Mouse (Mus musculus) MEL (cell line): ENCODE measurements at regions not wholly inside any gene's neighbourhood (a gene's known extent, or its start where the extent isn't known, plus 50 kb on each side); places are given as distances from the start of the nearest gene placed in this dataset.

Experiments
- DNase-seq: peaks from one replicate; pipeline ENCODE4 v3.0.0; 2011; ENCODE audit warnings: low read depth, low spot score
- H3K27ac ChIP-seq: 2 replicates; pipeline ENCODE4 v1.5.1; 2012; ENCODE audit warnings: low read depth, mild to moderate bottlenecking, control low read depth, low read length, moderate library complexity; ENCODE audit not compliant: control insufficient read depth
- H3K27me3 ChIP-seq, 2 experiments: fragments of 150-350 bp in 1 of 2; sonication (generic) in 1 of 2; 2 replicates each; pipeline ENCODE4 v1.6.1; 2012; ENCODE audit warnings: low read length in 2 of 2, mild to moderate bottlenecking in 2 of 2, improper control_type of control experiment in 1 of 2, moderate library complexity in 1 of 2; ENCODE audit not compliant: insufficient read depth in 2 of 2, control insufficient read depth in 1 of 2
- H3K36me3 ChIP-seq, 2 experiments: 2 replicates each; pipeline ENCODE4 v1.6.1; 2012 to 2014; ENCODE audit warnings: low read length in 2 of 2, improper control_type of control experiment in 1 of 2, inconsistent platforms in 1 of 2, mild to moderate bottlenecking in 1 of 2; ENCODE audit not compliant: insufficient read depth in 2 of 2, control insufficient read depth in 1 of 2
- H3K4me1 ChIP-seq, 2 experiments: fragments of 150-350 bp in 1 of 2; sonication (generic) in 1 of 2; 2 replicates each; pipeline ENCODE4 v1.6.1; 2012; ENCODE audit warnings: low read length in 2 of 2, improper control_type of control experiment in 1 of 2, mild to moderate bottlenecking in 1 of 2; ENCODE audit not compliant: insufficient read depth in 2 of 2, control insufficient read depth in 1 of 2
- H3K4me3 ChIP-seq, 2 experiments: fragments of 150-350 bp in 1 of 2; sonication (generic) in 1 of 2; 2 replicates each; pipeline ENCODE4 v1.5.1; 2012; ENCODE audit warnings: low read depth in 2 of 2, low read length in 2 of 2, mild to moderate bottlenecking in 2 of 2, moderate library complexity in 2 of 2, control low read depth in 1 of 2, improper control_type of control experiment in 1 of 2; ENCODE audit not compliant: control insufficient read depth in 1 of 2, insufficient read depth in 1 of 2
- H3K79me2 ChIP-seq: 2 replicates; pipeline ENCODE4 v1.6.1; 2012; ENCODE audit warnings: mild to moderate bottlenecking, low read length, moderate library complexity; ENCODE audit not compliant: control insufficient read depth, poor library complexity, insufficient read depth
- H3K9ac ChIP-seq: 2 replicates; pipeline ENCODE4 v1.6.1; 2012; ENCODE audit warnings: low read depth, mild to moderate bottlenecking, control low read depth, low read length, moderate library complexity; ENCODE audit not compliant: control insufficient read depth, poor library complexity, severe bottlenecking
- H3K9me3 ChIP-seq: fragments of 150-350 bp; sonication (generic); replicated peaks from 2 replicates; pipeline ENCODE4 v1.6.1; 2012; ENCODE audit warnings: mild to moderate bottlenecking, low read length, improper control_type of control experiment, moderate library complexity; ENCODE audit not compliant: insufficient read depth
- CHD1 ChIP-seq: IDR thresholded peaks from 2 replicates; pipeline ENCODE4 v1.6.1; 2012; ENCODE audit warnings: low read depth, mild to moderate bottlenecking, inconsistent platforms, low read length, improper control_type of control experiment
- CHD2 ChIP-seq: IDR thresholded peaks from 2 replicates; pipeline ENCODE4 v1.6.1; 2011; ENCODE audit warnings: low read length, improper control_type of control experiment
- CTCF ChIP-seq, 3 experiments: IDR thresholded peaks in 2 of 3; conservative IDR thresholded peaks in 1 of 3; 2 replicates each; pipeline ENCODE4 v1.5.1; 2011 to 2012; ENCODE audit warnings: low read length in 3 of 3, low read depth in 2 of 3, mild to moderate bottlenecking in 2 of 3, improper control_type of control experiment in 1 of 3, inconsistent platforms in 1 of 3, mixed read lengths in 1 of 3, moderate library complexity in 1 of 3; ENCODE audit not compliant: control insufficient read depth in 1 of 3, insufficient read depth in 1 of 3, poor library complexity in 1 of 3, severe bottlenecking in 1 of 3
- E2F4 ChIP-seq: IDR thresholded peaks from 2 replicates; pipeline ENCODE4 v1.6.1; 2011; ENCODE audit warnings: low read depth, low read length, improper control_type of control experiment, borderline replicate concordance
- ELF1 ChIP-seq: IDR thresholded peaks from 2 replicates; pipeline ENCODE4 v1.6.1; 2014; ENCODE audit warnings: low read depth, mild to moderate bottlenecking, inconsistent platforms, low read length, improper control_type of control experiment, moderate library complexity
- EP300 ChIP-seq, 2 experiments: IDR thresholded peaks; 2 replicates each; pipeline ENCODE4 v1.6.1; 2011; ENCODE audit warnings: improper control_type of control experiment in 2 of 2, low read length in 2 of 2, low read depth in 1 of 2, mild to moderate bottlenecking in 1 of 2
- GABPA ChIP-seq: IDR thresholded peaks from 2 replicates; pipeline ENCODE4 v1.6.1; 2012; ENCODE audit warnings: low read depth, mild to moderate bottlenecking, inconsistent platforms, low read length, improper control_type of control experiment, moderate library complexity
- HCFC1 ChIP-seq: IDR thresholded peaks from 2 replicates; pipeline ENCODE4 v1.6.1; 2012; ENCODE audit warnings: low read depth, mild to moderate bottlenecking, inconsistent platforms, low read length, improper control_type of control experiment, moderate library complexity
- KAT2A ChIP-seq: conservative IDR thresholded peaks from 2 replicates; pipeline ENCODE4 v1.6.1; 2012; ENCODE audit warnings: low read depth, low read length, improper control_type of control experiment, inconsistent platforms
- MAFK ChIP-seq: IDR thresholded peaks from 2 replicates; pipeline ENCODE4 v1.6.1; 2011; ENCODE audit warnings: low read depth, mild to moderate bottlenecking, low read length, improper control_type of control experiment, borderline replicate concordance
- MAZ ChIP-seq: IDR thresholded peaks from 2 replicates; pipeline ENCODE4 v1.6.1; 2012; ENCODE audit warnings: low read depth, mild to moderate bottlenecking, inconsistent platforms, low read length, improper control_type of control experiment
- MEF2A ChIP-seq: IDR thresholded peaks from 2 replicates; pipeline ENCODE4 v1.6.1; 2014; ENCODE audit warnings: low read depth, mild to moderate bottlenecking, inconsistent platforms, low read length, improper control_type of control experiment; ENCODE audit not compliant: poor library complexity, insufficient replicate concordance, severe bottlenecking; ENCODE audit errors: extremely low read depth
- MYC ChIP-seq: IDR thresholded peaks from 2 replicates; pipeline ENCODE4 v1.6.1; 2011; ENCODE audit warnings: low read depth, mild to moderate bottlenecking, low read length, improper control_type of control experiment, moderate library complexity
- NELFE ChIP-seq: IDR thresholded peaks from 2 replicates; pipeline ENCODE4 v1.6.1; 2011; ENCODE audit warnings: low read depth, low read length, improper control_type of control experiment
- POLR2AphosphoS2 ChIP-seq: IDR thresholded peaks from 2 replicates; pipeline ENCODE4 v1.6.1; 2011; ENCODE audit warnings: low read length, improper control_type of control experiment
- POLR2AphosphoS5 ChIP-seq: IDR thresholded peaks from 2 replicates; pipeline ENCODE4 v1.6.1; 2012; ENCODE audit warnings: low read depth, borderline replicate concordance, mild to moderate bottlenecking, inconsistent platforms, low read length, moderate library complexity, mixed read lengths
- SIN3A ChIP-seq: IDR thresholded peaks from 2 replicates; pipeline ENCODE4 v1.6.1; 2012; ENCODE audit warnings: low read length, improper control_type of control experiment, inconsistent platforms
- SMC3 ChIP-seq: IDR thresholded peaks from 2 replicates; pipeline ENCODE4 v1.6.1; 2011; ENCODE audit warnings: low read depth, low read length, improper control_type of control experiment
- TBP ChIP-seq: IDR thresholded peaks from 2 replicates; pipeline ENCODE4 v1.8.0; 2011; ENCODE audit warnings: low read depth, low read length, improper control_type of control experiment
- UBTF ChIP-seq: IDR thresholded peaks from 2 replicates; pipeline ENCODE4 v1.6.1; 2012; ENCODE audit warnings: low read depth, mild to moderate bottlenecking, inconsistent platforms, low read length, improper control_type of control experiment, moderate library complexity, borderline replicate concordance; ENCODE audit not compliant: insufficient read depth
- ZC3H11A ChIP-seq: IDR thresholded peaks from 2 replicates; pipeline ENCODE4 v1.6.1; 2012; ENCODE audit warnings: low read depth, mild to moderate bottlenecking, inconsistent platforms, low read length, improper control_type of control experiment
- ZMIZ1 ChIP-seq: IDR thresholded peaks from 2 replicates; pipeline ENCODE4 v1.6.1; 2012; ENCODE audit warnings: low read depth, mild to moderate bottlenecking, inconsistent platforms, low read length, improper control_type of control experiment, moderate library complexity

DNA sequence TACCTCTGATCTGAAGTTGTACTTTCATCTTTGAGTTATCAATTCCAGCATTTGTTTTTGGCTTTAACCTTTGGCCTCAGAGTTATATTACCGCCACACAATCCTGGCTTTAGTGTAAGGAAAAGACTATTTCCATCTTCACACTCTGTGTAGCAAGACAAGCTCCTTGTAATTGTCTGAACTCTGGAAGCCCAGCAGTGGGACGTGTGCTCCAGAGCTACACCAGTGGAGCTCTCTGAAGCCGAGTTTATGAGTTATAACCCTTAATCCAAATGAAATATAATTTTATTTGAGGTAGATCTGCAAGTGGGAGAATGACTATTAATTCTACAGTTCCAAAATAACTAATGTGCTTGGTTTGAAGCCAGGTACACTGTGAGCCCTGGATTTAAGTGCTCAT lies 2103.8 kb downstream of the 4930444P10Rik start:
- H3K4me3 ChIP-seq = no peak overlapping the region
- no peaks in the 10 kb centered on the region for H3K79me2 ChIP-seq
- no peaks in the 10 kb centered on the region for H3K4me1 ChIP-seq
- no peaks in the 10 kb centered on the region for H3K27me3 ChIP-seq
- H3K9me3 ChIP-seq = no peaks in the 10 kb centered on the region
- H3K9ac ChIP-seq = no peak overlapping the region
- no peak overlapping the region for H3K27ac ChIP-seq
- no peaks in the 10 kb centered on the region for H3K36me3 ChIP-seq
- DNase-seq = no peak
- TF ChIP-seq POLR2AphosphoS2 (no peak), SMC3 (no peak), E2F4 (no peak), GABPA (no peak), SIN3A (no peak), CHD1 (no peak), HCFC1 (no peak), ZC3H11A (no peak), CTCF (IDR thresholded peaks at IDR 0.05 in 2 of 3, conservative IDR thresholded peaks at IDR 0.05 in 1 of 3; ENCODE audit: control insufficient read depth in 1 of 3, insufficient read depth in 1 of 3, low read depth in 2 of 3, low read length in 3 of 3, poor library complexity in 1 of 3, severe bottlenecking in 1 of 3) (no peak), POLR2AphosphoS5 (no peak), NELFE (no peak), EP300 (IDR thresholded peaks at IDR 0.05; ENCODE audit: low read depth in 1 of 2, low read length in 2 of 2) (no peak), MEF2A (no peak), MYC (no peak), ELF1 (no peak), TBP (no peak), MAZ (no peak)

DNA sequence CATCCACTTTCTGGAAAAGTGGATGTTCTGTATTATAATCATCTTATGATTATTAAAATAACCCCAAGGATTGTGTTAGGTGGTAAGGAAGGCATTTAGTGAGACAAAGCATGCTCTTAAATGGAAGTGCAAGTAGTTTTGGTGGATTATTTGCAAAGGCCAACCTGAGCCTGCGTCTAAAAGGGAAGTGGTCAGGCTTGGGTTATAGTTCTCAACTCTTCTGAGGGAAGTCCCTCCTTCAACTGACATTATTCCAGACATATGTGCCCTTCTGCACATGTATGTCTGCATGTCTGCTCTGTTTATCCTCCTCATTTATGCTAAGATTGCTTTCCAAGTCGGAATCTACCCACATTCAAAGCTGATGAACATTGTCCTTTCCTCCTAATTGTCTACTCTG lies 2108.3 kb downstream of the 4930444P10Rik start:
- H3K4me3 ChIP-seq = no peak overlapping the region
- TF ChIP-seq E2F4 = no peak
- no peak for TF ChIP-seq POLR2AphosphoS2
- TF ChIP-seq CTCF (IDR thresholded peaks at IDR 0.05 in 2 of 3, conservative IDR thresholded peaks at IDR 0.05 in 1 of 3; ENCODE audit: control insufficient read depth in 1 of 3, insufficient read depth in 1 of 3, low read depth in 2 of 3, low read length in 3 of 3, poor library complexity in 1 of 3, severe bottlenecking in 1 of 3) = no peak
- TF ChIP-seq SIN3A = no peak
- no peak for TF ChIP-seq MAFK
- TF ChIP-seq CHD1 = no peak
- no peak for TF ChIP-seq ZMIZ1
- no peak for TF ChIP-seq KAT2A
- TF ChIP-seq UBTF = no peak
- TF ChIP-seq ZC3H11A = no peak
- TF ChIP-seq POLR2AphosphoS5 = no peak
- no peak for TF ChIP-seq SMC3
- TF ChIP-seq CHD2 = no peak
- TF ChIP-seq MYC = no peak
- no peaks in the 10 kb centered on the region for H3K79me2 ChIP-seq

More for the DNA sequence above, 2108.3 kb downstream of the 4930444P10Rik start:
- Histone ChIP-seq H3K9me3 (no peaks in the 10 kb centered on the region), H3K4me1 (no peaks in the 10 kb centered on the region), H3K27me3 (no peaks in the 10 kb centered on the region), H3K36me3 (no peaks in the 10 kb centered on the region), H3K27ac (no peak overlapping the region), H3K9ac (no peak overlapping the region)
- DNase-seq = no peak
